Mouse (Mus musculus): ENCODE data around the gene Cd34.

The Cd34 gene

GRCm38 (mm10) chr1:194993409-194993988 lies 54.9 kb downstream of the Cd34 start:
- in situ Hi-C loops (cut with MboI; ENCODE audit: low pct_unique_long_range_greater_than_20kb in 1 of 2, low sequenced_read_pairs in 2 of 2, unreplicated experiment in 1 of 2) = no loop called here

DNA sequence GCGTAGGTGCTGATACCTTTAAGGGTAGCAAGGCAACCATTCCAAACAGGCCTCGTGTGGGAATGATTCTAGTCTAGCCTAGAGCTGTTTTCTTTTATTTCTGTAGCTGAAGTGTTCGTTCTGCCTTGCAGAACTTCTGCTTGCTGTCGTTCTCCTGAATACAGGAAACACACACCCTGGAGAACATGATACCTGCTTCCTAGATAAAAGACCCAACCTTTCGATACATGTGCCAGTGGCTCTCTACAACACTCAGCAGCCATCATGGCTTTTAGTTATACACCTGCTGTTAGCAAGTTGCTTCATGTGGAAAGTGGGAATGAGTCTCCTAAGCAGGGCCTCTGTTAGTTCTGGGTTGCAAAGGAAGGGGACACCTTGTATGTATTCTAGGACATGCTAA lies 55.6 kb downstream of the Cd34 start:
- in situ Hi-C loops (cut with MboI; ENCODE audit: low pct_unique_long_range_greater_than_20kb in 1 of 2, low sequenced_read_pairs in 2 of 2, unreplicated experiment in 1 of 2) = no loop called here

- in situ Hi-C loops (cut with MboI; ENCODE audit: low pct_unique_long_range_greater_than_20kb in 1 of 2, low sequenced_read_pairs in 2 of 2, unreplicated experiment in 1 of 2) = no loop called here
Measured at GRCm38 (mm10) chr1:194995196-194995595, 56.6 kb downstream of the Cd34 start.

- in situ Hi-C loops (cut with MboI; ENCODE audit: low pct_unique_long_range_greater_than_20kb in 1 of 2, low sequenced_read_pairs in 2 of 2, unreplicated experiment in 1 of 2) = no loop called here
Measured at GRCm38 (mm10) chr1:194998396-194998795, 59.8 kb downstream of the Cd34 start.

DNA sequence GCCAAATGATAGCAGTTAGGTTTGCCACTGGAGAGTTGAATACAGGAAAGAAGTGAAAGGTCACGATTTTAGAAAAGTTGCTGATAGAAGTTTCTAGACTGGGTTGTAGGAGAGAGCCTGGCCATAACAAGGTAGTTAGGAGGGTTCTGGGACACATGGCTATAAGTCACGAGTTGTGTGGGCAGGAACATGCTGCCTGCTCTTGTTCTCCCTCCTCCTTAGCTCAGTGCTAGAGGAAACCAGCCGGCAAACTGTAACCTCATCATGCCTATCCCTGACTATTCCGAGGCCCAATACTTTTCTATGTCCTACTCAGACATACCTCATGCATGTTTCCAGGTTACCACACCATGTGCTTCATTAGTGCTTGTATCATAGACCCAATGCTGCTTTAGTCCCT lies 64.7 kb downstream of the Cd34 start:
- in situ Hi-C loops (cut with MboI; ENCODE audit: low pct_unique_long_range_greater_than_20kb in 1 of 2, low sequenced_read_pairs in 2 of 2, unreplicated experiment in 1 of 2) = no loop called here

- in situ Hi-C loops (cut with MboI; ENCODE audit: low pct_unique_long_range_greater_than_20kb in 1 of 2, low sequenced_read_pairs in 2 of 2, unreplicated experiment in 1 of 2) = no loop called here
Measured at GRCm38 (mm10) chr1:195004194-195004593, 65.6 kb downstream of the Cd34 start.

- in situ Hi-C loops (cut with MboI; ENCODE audit: low pct_unique_long_range_greater_than_20kb in 1 of 2, low sequenced_read_pairs in 2 of 2, unreplicated experiment in 1 of 2) = no loop called here
Measured at GRCm38 (mm10) chr1:195006267-195006666, 67.6 kb downstream of the Cd34 start.
